Mouse (Mus musculus): Measurements from ENCODE around the gene Eif1ad. TPM values are rescaled to one million over a fixed set of nuclear protein-coding genes. Genes with fewer than 3 reads are reported as not detected.
A peak's percentile ranks its signal among the peaks of the same experiment; 100 is the strongest.

Eif1ad gene
- polyA plus RNA-seq, 1 experiment = 17.4 TPM

DNA sequence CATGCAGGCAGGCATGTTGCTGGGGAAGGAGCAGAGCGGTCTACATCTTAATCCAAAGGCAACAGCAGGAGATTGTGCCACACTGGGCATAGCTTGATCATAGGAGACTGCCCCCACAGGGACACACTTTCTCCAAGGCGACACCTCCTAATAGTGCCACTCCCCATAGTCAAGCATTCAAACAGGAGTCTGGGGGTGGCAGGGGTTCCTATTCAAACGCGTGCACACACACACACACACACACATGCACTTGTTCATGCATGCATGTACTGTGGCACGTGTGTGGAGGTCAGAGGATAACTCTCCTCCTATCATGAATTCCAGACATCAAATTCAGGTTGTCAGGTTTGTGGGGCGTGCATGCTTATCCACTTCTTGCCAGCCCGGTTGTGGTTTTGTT is 6.2 kb downstream of the Eif1ad start:
- Histone ChIP-seq H3K27ac (ENCODE audit: insufficient read depth, low read length) (no peak overlapping the region), H3K4me3 (ENCODE audit: extremely low read depth, insufficient read depth, insufficient read length) (no peak overlapping the region), H3K27me3 (ENCODE audit: control insufficient read depth, insufficient read depth, low read length) (no peaks in the 10 kb centered on the region), H3K36me3 (ENCODE audit: control insufficient read depth, insufficient read depth, low read length) (peaks cover 20% of the 10 kb centered on the region), H3K4me1 (ENCODE audit: control insufficient read depth, insufficient read depth, insufficient read length) (no peaks in the 10 kb centered on the region)
- WGBS = 91% methylated on average over 7 of the region's 7 CpGs
- TF ChIP-seq POLR2A (IDR thresholded peaks at IDR 0.05; ENCODE audit: low read depth, low read length) (no peak), CTCF (IDR thresholded peaks at IDR 0.05; ENCODE audit: extremely low read depth, insufficient read depth, insufficient read length, insufficient replicate concordance) (no peak)
- DNase-seq (ENCODE audit: low read depth in 1 of 2, low spot score in 2 of 2) = no peak

DNA sequence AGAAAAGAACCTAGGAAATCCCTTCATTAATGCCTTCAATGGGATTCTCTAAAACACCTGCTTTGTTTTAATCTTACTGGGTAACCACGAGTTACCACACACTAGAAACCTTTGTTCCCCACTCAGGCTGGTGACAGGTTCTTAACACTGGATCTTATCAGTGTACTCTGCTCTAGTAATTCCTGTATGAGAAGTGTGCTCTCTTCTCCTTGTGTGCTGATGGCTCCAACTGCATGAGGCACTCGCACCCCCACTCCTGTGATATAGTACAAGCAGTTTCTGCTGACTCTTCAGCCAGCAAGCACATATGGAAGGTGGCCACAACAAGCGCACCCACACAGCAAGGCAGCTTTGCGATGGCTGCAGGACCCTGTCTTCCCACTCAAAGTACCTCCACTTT is 7.6 kb downstream of the Eif1ad start:
- Histone ChIP-seq H3K36me3 (ENCODE audit: control insufficient read depth, insufficient read depth, low read length) (peaks cover 21% of the 10 kb centered on the region), H3K4me3 (ENCODE audit: extremely low read depth, insufficient read depth, insufficient read length) (no peak overlapping the region), H3K27me3 (ENCODE audit: control insufficient read depth, insufficient read depth, low read length) (no peaks in the 10 kb centered on the region), H3K27ac (ENCODE audit: insufficient read depth, low read length) (no peak overlapping the region), H3K4me1 (ENCODE audit: control insufficient read depth, insufficient read depth, insufficient read length) (no peaks in the 10 kb centered on the region)
- no peak for DNase-seq (ENCODE audit: low read depth in 1 of 2, low spot score in 2 of 2)
- TF ChIP-seq CTCF (IDR thresholded peaks at IDR 0.05; ENCODE audit: extremely low read depth, insufficient read depth, insufficient read length, insufficient replicate concordance) (no peak), POLR2A (IDR thresholded peaks at IDR 0.05; ENCODE audit: low read depth, low read length) (no peak)
- 85% methylated on average over 4 of the region's 4 CpGs for WGBS

DNA sequence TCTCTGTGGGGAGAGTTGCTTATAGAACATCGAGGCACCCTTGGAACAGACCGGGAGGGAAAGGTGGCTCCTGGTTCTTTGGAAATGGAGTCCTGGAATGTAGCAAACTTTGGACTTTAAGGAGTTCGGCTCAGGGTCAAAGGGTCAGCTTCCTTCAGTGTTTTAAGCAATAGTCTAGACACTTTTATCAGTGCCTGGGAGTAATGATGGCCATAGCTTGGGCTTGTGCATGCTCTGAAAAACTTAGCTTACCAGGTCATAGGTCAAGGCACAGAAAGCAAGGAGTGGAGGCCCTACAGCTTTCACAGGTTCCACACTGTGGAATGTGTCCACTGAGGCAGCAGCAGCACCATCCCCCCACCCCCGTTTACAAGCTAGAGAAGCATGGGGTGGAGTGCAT is 8.2 kb downstream of the Eif1ad start:
- Histone ChIP-seq H3K27ac (ENCODE audit: insufficient read depth, low read length) (no peak overlapping the region), H3K36me3 (ENCODE audit: control insufficient read depth, insufficient read depth, low read length) (peaks cover 24% of the 10 kb centered on the region), H3K4me3 (ENCODE audit: extremely low read depth, insufficient read depth, insufficient read length) (no peak overlapping the region), H3K4me1 (ENCODE audit: control insufficient read depth, insufficient read depth, insufficient read length) (no peaks in the 10 kb centered on the region), H3K27me3 (ENCODE audit: control insufficient read depth, insufficient read depth, low read length) (no peaks in the 10 kb centered on the region)
- TF ChIP-seq CTCF (IDR thresholded peaks at IDR 0.05; ENCODE audit: extremely low read depth, insufficient read depth, insufficient read length, insufficient replicate concordance) (no peak), POLR2A (IDR thresholded peaks at IDR 0.05; ENCODE audit: low read depth, low read length) (no peak)
- no peak for DNase-seq (ENCODE audit: low read depth in 1 of 2, low spot score in 2 of 2)
- WGBS = 91% methylated on average over 4 of the region's 4 CpGs

DNA sequence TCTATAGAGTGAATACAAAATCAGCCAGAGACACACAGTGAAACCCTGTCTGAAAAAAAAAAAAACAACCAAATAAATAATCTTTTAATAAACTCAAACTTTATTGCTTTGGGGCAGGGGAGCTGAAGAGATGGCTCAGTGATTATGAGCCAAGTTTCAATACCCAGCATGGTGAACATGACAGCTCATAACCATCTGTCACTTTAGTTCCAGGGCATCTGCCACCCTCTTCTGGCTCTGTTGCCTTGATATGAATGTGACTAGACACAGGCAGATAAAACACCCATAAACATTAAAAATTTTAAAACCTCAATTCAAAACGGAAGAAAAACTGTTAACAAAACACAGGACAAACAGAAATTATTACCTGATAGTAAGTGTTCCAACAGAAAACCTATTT is 10.9 kb downstream of the Eif1ad start:
- H3K27me3 ChIP-seq (ENCODE audit: control insufficient read depth, insufficient read depth, low read length) = no peaks in the 10 kb centered on the region
- no peak overlapping the region for H3K4me3 ChIP-seq (ENCODE audit: extremely low read depth, insufficient read depth, insufficient read length)
- WGBS = 96% methylated on average over 1 of the region's 1 CpGs

DNA sequence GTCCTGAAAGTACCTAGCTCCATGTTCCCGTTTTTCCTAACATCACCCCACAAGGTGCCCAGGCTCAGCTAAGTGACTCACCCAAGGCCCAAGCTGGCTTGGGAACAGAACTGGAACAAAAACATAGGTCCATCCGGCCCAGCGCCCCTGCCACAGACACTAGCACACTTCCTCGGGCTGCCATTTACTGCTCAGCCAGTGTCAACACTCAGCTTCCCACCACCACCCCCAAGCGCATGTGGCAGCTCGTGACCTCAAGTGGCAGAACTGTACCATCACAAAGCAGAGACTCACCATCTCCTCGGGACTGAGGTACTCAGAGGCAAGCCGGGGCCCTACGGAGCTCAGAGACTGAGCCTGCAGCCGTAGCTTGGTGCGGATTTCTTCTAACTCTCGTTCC is 16.8 kb downstream of the Eif1ad start:
- WGBS = 96% methylated on average over 12 of the region's 12 CpGs
- Histone ChIP-seq H3K27me3 (ENCODE audit: control insufficient read depth, insufficient read depth, low read length) (no peaks in the 10 kb centered on the region), H3K36me3 (ENCODE audit: control insufficient read depth, insufficient read depth, low read length) (peaks cover 66% of the 10 kb centered on the region), H3K4me1 (ENCODE audit: control insufficient read depth, insufficient read depth, insufficient read length) (no peaks in the 10 kb centered on the region), H3K4me3 (ENCODE audit: extremely low read depth, insufficient read depth, insufficient read length) (no peak overlapping the region), H3K27ac (ENCODE audit: insufficient read depth, low read length) (no peak overlapping the region)
- no peak for DNase-seq (ENCODE audit: low read depth in 1 of 2, low spot score in 2 of 2)
- TF ChIP-seq POLR2A (IDR thresholded peaks at IDR 0.05; ENCODE audit: low read depth, low read length) (no peak), CTCF (IDR thresholded peaks at IDR 0.05; ENCODE audit: extremely low read depth, insufficient read depth, insufficient read length, insufficient replicate concordance) (no peak)

More for the DNA sequence above, 10.9 kb downstream of the Eif1ad start:
- peaks cover 39% of the 10 kb centered on the region for H3K36me3 ChIP-seq (ENCODE audit: control insufficient read depth, insufficient read depth, low read length)
- DNase-seq (ENCODE audit: low read depth in 1 of 2, low spot score in 2 of 2) = no peak
- H3K27ac ChIP-seq (ENCODE audit: insufficient read depth, low read length) = no peak overlapping the region
- no peaks in the 10 kb centered on the region for H3K4me1 ChIP-seq (ENCODE audit: control insufficient read depth, insufficient read depth, insufficient read length)
- no peak for TF ChIP-seq POLR2A (IDR thresholded peaks at IDR 0.05; ENCODE audit: low read depth, low read length)
- no peak for TF ChIP-seq CTCF (IDR thresholded peaks at IDR 0.05; ENCODE audit: extremely low read depth, insufficient read depth, insufficient read length, insufficient replicate concordance)

DNA sequence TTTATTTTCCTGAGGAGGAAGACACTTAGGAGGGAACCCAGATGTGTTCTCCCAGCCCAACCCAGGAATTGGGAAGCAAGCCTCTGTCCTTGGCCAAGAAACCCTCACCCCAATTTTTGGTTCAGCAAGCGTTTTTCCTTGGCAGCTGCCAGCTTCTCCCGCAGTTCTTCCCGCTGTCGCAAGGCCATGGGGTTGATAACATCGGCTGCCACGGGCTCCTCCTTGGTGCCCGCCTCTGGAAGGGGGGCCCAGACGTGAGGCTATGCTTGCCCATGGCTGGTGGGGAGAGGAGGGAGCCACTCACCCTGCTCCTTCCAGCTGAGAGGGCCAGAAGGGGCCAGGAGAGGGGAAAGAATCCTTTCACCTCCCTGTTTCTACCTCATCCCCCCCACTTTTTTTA is 18.2 kb downstream of the Eif1ad start:
- TF ChIP-seq POLR2A (IDR thresholded peaks at IDR 0.05; ENCODE audit: low read depth, low read length) (no peak), CTCF (IDR thresholded peaks at IDR 0.05; ENCODE audit: extremely low read depth, insufficient read depth, insufficient read length, insufficient replicate concordance) (no peak)
- Histone ChIP-seq H3K27me3 (ENCODE audit: control insufficient read depth, insufficient read depth, low read length) (no peaks in the 10 kb centered on the region), H3K36me3 (ENCODE audit: control insufficient read depth, insufficient read depth, low read length) (peaks cover 57% of the 10 kb centered on the region), H3K4me1 (ENCODE audit: control insufficient read depth, insufficient read depth, insufficient read length) (no peaks in the 10 kb centered on the region; the same call in 1 of the 2 replicates), H3K27ac (ENCODE audit: insufficient read depth, low read length) (no peak overlapping the region), H3K4me3 (ENCODE audit: extremely low read depth, insufficient read depth, insufficient read length) (no peak overlapping the region)
- DNase-seq (ENCODE audit: low read depth in 1 of 2, low spot score in 2 of 2) = no peak
- 95% methylated on average over 8 of the region's 8 CpGs for WGBS

DNA sequence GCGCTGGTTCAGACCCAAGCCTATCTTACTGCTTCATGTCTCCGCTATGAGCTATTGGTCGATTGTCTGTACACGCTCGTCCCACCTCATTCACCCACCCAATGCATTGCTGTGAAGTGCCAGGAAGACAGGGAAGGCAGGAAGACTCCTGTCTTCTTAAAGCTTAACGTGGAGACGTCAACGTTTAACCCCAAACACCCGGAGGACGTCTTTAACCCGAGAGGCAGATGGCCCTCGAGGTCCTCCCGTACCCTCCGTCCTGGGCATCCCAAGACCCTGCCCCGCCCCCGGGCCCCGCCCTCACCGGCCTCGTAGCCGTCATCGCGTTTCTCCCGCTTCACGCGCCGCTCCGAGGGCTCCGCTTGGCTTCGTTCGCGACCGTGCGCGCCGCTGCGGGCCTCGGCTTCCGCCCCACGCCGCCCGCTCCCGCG is 21.5 kb downstream of the Eif1ad start:
- 1% methylated on average over 42 of the region's 43 CpGs for WGBS
- DNase-seq (ENCODE audit: low read depth in 1 of 2, low spot score in 2 of 2) = no peak
- no peak for TF ChIP-seq POLR2A (IDR thresholded peaks at IDR 0.05; ENCODE audit: low read depth, low read length)
- no peak for TF ChIP-seq CTCF (IDR thresholded peaks at IDR 0.05; ENCODE audit: extremely low read depth, insufficient read depth, insufficient read length, insufficient replicate concordance)
- Histone ChIP-seq H3K4me3 (ENCODE audit: extremely low read depth, insufficient read depth, insufficient read length) (peak overlapping the region; percentile 93), H3K4me1 (ENCODE audit: control insufficient read depth, insufficient read depth, insufficient read length) (peaks cover 7% of the 10 kb centered on the region; the same call in 1 of the 2 replicates), H3K36me3 (ENCODE audit: control insufficient read depth, insufficient read depth, low read length) (peaks cover 25% of the 10 kb centered on the region), H3K27me3 (ENCODE audit: control insufficient read depth, insufficient read depth, low read length) (no peaks in the 10 kb centered on the region), H3K27ac (ENCODE audit: insufficient read depth, low read length) (peak overlapping the region; percentile 90)
